Mouse (Mus musculus): ENCODE results near the gene Tmem63c. TPM values are rescaled to one million over a fixed set of nuclear protein-coding genes. Genes with fewer than 3 reads are reported as not detected.
A peak's percentile ranks its signal among the peaks of the same experiment; 100 is the strongest.

Tmem63c gene
- polyA plus RNA-seq, 1 experiment from 2014 or later = not detected

DNA sequence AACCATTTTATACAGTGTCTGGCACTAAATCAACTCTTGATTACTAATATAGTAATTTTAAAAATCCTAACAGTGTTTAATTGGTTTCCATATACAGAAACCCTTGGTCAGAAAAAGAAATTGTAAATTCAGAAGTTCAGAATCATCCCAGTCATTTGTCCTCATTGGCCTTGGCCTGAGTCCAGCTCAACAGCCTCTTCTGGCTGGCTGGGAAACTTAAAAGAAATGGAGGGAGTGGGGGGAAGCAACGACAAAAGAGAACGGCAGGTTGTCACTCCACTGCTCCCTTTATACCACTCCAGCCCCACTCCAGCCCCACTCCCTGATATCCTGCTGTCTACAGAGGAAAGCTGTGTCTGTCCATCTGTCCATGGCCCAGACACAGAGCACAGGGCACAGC, 110.0 kb downstream of the Tmem63c start:
- ATAC-seq = no peak
- no peak for DNase-seq (ENCODE audit: low read depth, low spot score)
- no peaks in the 10 kb centered on the region for H3K27me3 ChIP-seq
- in situ Hi-C loops (cut with MboI; ENCODE audit: low pct_unique_long_range_greater_than_20kb) = no loop called here
- ChIA-PET CTCF (interaction anchor here (1.6 kb wide), 1 partner anchor 14 kb away, joined by 4 read pairs; no protein-coding TSS in a partner anchor), POLR2A (no interaction called here)
- TF ChIP-seq CTCF (IDR thresholded peaks at IDR 0.05) = no peak

DNA sequence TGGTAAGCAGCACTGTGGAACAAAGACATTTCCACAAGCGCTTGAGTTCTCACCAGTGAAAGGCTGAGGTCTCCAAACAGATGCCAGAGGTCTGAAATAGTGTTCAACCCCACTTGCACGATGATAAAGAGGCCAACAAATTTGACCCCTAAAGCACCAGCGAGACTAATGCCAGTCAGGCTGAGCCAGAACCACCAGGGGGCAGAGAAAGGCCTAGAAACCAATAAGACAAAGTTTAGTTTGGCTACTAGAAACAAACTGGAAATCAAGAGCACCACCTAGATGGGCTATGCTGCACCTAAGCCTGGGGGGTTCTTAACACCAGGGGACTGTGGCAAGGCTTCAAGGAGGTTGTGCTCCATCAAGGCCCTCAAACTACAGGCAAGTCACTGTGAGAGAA, 110.5 kb downstream of the Tmem63c start:
- POLR2A ChIA-PET = no interaction called here
- H3K27me3 ChIP-seq = no peaks in the 10 kb centered on the region
- CTCF ChIA-PET = interaction anchor here (1.6 kb wide), 1 partner anchor 13 kb away, joined by 4 read pairs; no protein-coding TSS in a partner anchor
- DNase-seq (ENCODE audit: low read depth, low spot score) = no peak
- ATAC-seq = no peak
- TF ChIP-seq CTCF (IDR thresholded peaks at IDR 0.05) = peak; percentile 52
- in situ Hi-C loops (cut with MboI; ENCODE audit: low pct_unique_long_range_greater_than_20kb) = no loop called here

GRCm38 (mm10) chr12:87132210-87132609, 111.1 kb downstream of the Tmem63c start:
- CTCF ChIA-PET = interaction anchor here (1.6 kb wide), 1 partner anchor 13 kb away, joined by 4 read pairs; no protein-coding TSS in a partner anchor
- ATAC-seq (no peak), DNase-seq (ENCODE audit: low read depth, low spot score) (no peak)
- no peaks in the 10 kb centered on the region for H3K27me3 ChIP-seq
- in situ Hi-C loops (cut with MboI; ENCODE audit: low pct_unique_long_range_greater_than_20kb) = no loop called here
- no peak for TF ChIP-seq CTCF (IDR thresholded peaks at IDR 0.05)
- POLR2A ChIA-PET = no interaction called here

DNA sequence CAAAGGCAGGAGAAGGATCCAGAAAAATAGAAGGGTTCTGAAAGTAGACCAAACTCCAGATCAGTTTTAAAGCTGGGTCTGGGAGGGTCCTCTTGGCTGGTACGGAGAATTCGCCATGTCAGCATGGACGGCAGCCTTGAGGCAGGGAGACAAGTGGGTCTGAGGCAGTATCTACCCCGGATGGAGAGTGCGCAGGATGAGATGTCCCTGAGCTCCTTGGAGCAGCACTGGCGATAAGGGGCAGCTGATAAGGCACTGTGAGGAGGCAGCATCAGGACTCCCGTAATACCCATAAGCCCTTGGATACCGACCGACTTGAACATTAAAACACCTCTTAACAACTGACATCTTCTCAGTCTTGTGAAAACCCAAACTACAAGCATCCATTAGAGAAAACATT, 111.6 kb downstream of the Tmem63c start:
- no peaks in the 10 kb centered on the region for H3K27me3 ChIP-seq
- no peak for DNase-seq (ENCODE audit: low read depth, low spot score)
- ChIA-PET CTCF (interaction anchor here (1.6 kb wide), 1 partner anchor 12 kb away, joined by 4 read pairs; no protein-coding TSS in a partner anchor), POLR2A (no interaction called here)
- TF ChIP-seq CTCF (IDR thresholded peaks at IDR 0.05) = no peak
- in situ Hi-C loops (cut with MboI; ENCODE audit: low pct_unique_long_range_greater_than_20kb) = no loop called here
- ATAC-seq = no peak

- ChIA-PET CTCF (no interaction called here), POLR2A (no interaction called here)
- ATAC-seq = no peak
- in situ Hi-C loops (cut with MboI; ENCODE audit: low pct_unique_long_range_greater_than_20kb) = no loop called here
- TF ChIP-seq CTCF (IDR thresholded peaks at IDR 0.05) = no peak
- no peak for DNase-seq (ENCODE audit: low read depth, low spot score)
- no peaks in the 10 kb centered on the region for H3K27me3 ChIP-seq
Measured at GRCm38 (mm10) chr12:87137439-87138341, 116.5 kb downstream of the Tmem63c start.

DNA sequence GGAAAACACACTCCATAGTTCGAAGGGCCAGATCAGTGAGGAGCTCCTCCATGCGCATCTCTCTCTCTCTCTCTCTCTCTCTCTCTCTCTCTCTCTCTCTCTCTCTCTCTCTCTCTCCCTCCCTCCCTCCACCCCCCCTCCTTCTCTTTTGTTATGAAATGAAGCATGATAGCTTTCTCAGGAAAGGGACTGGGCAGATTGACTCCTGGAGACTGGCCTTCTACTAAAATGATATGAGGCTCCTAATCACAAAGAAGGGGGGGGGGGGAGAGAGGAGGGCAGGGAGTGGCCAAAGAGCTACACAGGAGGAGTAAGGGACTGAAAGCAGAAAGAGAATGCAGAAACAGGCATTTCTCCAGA, 117.2 kb downstream of the Tmem63c start:
- ChIA-PET CTCF (no interaction called here), POLR2A (no interaction called here)
- in situ Hi-C loops (cut with MboI; ENCODE audit: low pct_unique_long_range_greater_than_20kb) = no loop called here
- no peak for TF ChIP-seq CTCF (IDR thresholded peaks at IDR 0.05)
- H3K27me3 ChIP-seq = no peaks in the 10 kb centered on the region
- ATAC-seq = no peak
- DNase-seq (ENCODE audit: low read depth, low spot score) = no peak

DNA sequence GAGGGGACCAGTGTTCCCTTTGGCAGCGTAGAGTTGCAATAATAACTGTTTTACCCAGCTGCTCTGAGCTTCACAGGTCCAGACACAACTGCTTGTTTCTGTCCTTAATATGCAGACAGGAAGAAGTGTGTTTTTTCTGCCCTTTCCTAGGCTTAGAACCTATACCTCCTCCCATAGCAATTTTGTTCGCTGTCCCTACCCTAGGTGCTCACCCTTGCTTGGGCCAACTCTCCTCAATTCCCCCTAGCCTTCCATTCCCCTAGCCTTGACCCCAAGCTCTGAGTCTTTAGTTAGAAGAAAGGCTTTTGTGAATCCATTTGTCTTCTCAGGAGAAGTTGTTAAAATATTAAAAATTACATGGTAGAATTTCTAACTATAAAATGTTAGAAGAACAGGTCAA, 117.6 kb downstream of the Tmem63c start:
- TF ChIP-seq CTCF (IDR thresholded peaks at IDR 0.05) = no peak
- in situ Hi-C loops (cut with MboI; ENCODE audit: low pct_unique_long_range_greater_than_20kb) = no loop called here
- H3K27me3 ChIP-seq = no peaks in the 10 kb centered on the region
- ChIA-PET POLR2A (no interaction called here), CTCF (no interaction called here)
- ATAC-seq = no peak
- no peak for DNase-seq (ENCODE audit: low read depth, low spot score)

Other genes with a start within 250 kb of the Tmem63c start
- 97.1 TPM for gene Irf2bpl, start 136.5 kb upstream of the Tmem63c start, polyA plus RNA-seq (2021)
- 34.8 TPM for gene Cipc, start 74.3 kb upstream of the Tmem63c start, polyA plus RNA-seq (2021)
- not detected for gene Zdhhc22, start 30.9 kb upstream of the Tmem63c start, polyA plus RNA-seq (2021)
- gene Ngb, start 81.2 kb downstream of the Tmem63c start, polyA plus RNA-seq (2021) = 0.49 TPM
- gene Gstz1, start 125.8 kb downstream of the Tmem63c start, polyA plus RNA-seq (2021) = 36.7 TPM
- gene Pomt2, start 126.6 kb downstream of the Tmem63c start, polyA plus RNA-seq (2021) = 14.5 TPM
- gene Samd15, start 178.4 kb downstream of the Tmem63c start, polyA plus RNA-seq (2021) = 1.2 TPM
- 13.8 TPM for gene Tmed8, start 179.1 kb downstream of the Tmem63c start, polyA plus RNA-seq (2021)
- gene Noxred1, start 217.4 kb downstream of the Tmem63c start, polyA plus RNA-seq (2021) = 0.24 TPM
- gene Vipas39, start 244.9 kb downstream of the Tmem63c start, polyA plus RNA-seq (2021) = 63.6 TPM
- gene Ahsa1, start 245.1 kb downstream of the Tmem63c start, polyA plus RNA-seq (2021) = 157 TPM

Data from Patski (cell line).